Mouse (Mus musculus): Measurements from ENCODE around the gene Btrc. TPM values are rescaled to one million over a fixed set of nuclear protein-coding genes. Genes with fewer than 3 reads are reported as not detected.

Gene Btrc
- total and polyA plus RNA-seq, 2 experiments from 2014 or later: 21.9 to 28.5 TPM

DNA sequence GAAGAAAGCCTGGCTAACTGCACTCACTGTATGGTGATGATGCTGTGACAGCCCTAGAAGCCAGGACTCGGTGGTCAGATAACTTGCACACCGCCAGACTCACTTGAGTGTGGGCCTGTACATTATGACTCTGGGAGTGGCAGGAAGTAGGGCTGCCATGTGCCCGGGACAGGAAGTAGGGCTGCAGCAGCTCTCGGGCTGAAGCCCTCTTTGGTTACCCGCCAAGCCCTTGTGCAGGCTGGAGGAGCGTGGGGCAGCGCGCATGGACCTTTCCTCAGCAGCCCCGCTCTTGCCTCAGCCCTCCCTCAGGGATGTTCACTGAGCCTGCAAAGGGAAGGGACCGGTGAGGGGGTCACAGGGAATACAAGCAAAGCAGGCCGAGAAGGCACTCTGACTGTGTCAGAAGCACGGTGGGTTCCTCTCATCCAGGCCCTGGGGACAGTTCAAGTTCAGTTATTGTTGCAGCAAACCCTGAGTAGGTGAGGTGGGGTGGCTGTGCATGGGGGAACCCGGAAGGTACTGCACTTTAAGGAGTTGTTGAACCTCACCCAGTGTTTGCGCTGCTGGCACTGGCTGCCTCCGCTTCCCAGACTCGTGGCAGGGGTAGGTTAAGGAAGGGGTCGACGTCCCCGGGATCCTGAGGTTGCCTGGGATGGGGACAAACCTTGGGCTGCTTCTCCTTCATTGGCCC lies 211.6 kb downstream of the Btrc start:
- ATAC-seq (ENCODE audit: insufficient read depth, low read depth) (no peak), DNase-seq (ENCODE audit: low spot score) (no peak)
- H3K4me3 ChIP-seq (ENCODE audit: low read depth, low read length): no peak overlapping the region
- H3K4me2 ChIP-seq (ENCODE audit: low read depth, low read length): peak overlapping the region; percentile 25; the same call in 1 of the 2 replicates
- TF ChIP-seq EP300 (IDR thresholded peaks at IDR 0.05; ENCODE audit: low read depth): no peak
- no peak for TF ChIP-seq CTCF (IDR thresholded peaks at IDR 0.05; ENCODE audit: low read depth)
- H3K9me3 ChIP-seq (replicated peaks; ENCODE audit: control insufficient read depth, low read length): no peaks in the 10 kb centered on the region
- WGBS: 33% methylated on average over 19 of the region's 19 CpGs
- H3K36me3 ChIP-seq (replicated peaks; ENCODE audit: control insufficient read depth, insufficient read depth, low read length): peaks cover 32% of the 10 kb centered on the region
- 0 out of 2 replicates have a peak overlapping the region, but pooled peaks have one; percentile 13 for H3K27ac ChIP-seq (ENCODE audit: low read depth)
- no peak overlapping the region for H3K9ac ChIP-seq (replicated peaks; ENCODE audit: low read depth, low read length)
- no peaks in the 10 kb centered on the region for H3K27me3 ChIP-seq (ENCODE audit: control insufficient read depth, insufficient read depth, low read length)
- peaks cover 22% of the 10 kb centered on the region for H3K4me1 ChIP-seq (ENCODE audit: control insufficient read depth, insufficient read depth)

DNA sequence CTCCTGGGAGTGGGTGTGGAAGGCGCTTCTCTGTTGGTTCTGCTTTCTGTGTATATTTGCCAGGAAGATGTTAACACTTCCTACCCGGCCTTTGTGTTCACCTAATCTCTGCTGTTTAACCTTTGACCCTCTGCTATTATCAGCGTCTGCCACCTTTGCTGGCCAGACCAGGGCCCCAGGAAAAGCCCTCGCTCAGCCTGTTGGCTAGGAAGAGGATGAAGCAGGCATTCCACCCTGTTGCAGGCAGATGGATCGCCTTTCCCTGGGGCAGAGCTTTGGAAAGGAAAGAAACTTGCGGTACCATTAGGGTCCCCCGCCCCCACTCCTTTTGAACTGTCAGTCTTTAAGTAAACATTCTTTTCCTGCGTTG lies 212.1 kb downstream of the Btrc start:
- H3K27ac ChIP-seq (ENCODE audit: low read depth): 0 out of 2 replicates have a peak overlapping the region, but pooled peaks have one; percentile 13
- H3K4me1 ChIP-seq (ENCODE audit: control insufficient read depth, insufficient read depth): peaks cover 27% of the 10 kb centered on the region

DNA sequence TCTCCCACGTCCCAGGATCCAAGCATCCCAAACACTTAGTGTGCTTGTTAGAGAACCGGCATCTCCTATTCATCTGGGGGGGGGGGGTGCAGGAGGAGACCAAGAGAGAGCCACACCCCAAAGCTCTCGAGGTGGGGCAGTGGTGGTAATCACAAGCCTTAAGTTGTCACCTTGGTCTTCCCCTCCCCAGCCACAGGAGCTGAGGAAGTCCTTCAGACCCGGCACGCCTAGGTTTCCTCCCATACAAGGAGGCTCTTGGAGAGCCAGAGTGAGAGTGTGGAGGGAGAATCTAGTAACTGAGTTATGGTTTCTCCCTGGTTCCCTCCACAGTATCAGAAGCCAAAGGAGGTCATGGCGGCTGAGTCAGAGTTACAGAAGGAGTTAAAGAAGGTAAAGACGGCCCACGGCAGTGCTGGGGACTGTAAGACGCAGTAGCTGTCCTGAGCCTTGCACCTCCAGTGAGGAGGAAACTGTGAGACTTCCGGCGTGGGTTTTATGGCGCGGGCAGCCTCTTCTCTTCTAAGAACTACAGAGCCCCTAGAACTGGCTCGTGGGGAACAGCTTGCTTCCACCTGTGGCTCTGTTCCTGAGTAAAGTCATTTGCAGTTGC lies 213.7 kb downstream of the Btrc start:
- no peak overlapping the region for H3K27ac ChIP-seq (ENCODE audit: low read depth)

More for the DNA sequence above, 212.1 kb downstream of the Btrc start:
- H3K9ac ChIP-seq (replicated peaks; ENCODE audit: low read depth, low read length): no peak overlapping the region
- TF ChIP-seq CTCF (IDR thresholded peaks at IDR 0.05; ENCODE audit: low read depth) (no peak), EP300 (IDR thresholded peaks at IDR 0.05; ENCODE audit: low read depth) (no peak)
- ATAC-seq (ENCODE audit: insufficient read depth, low read depth): no peak
- 24% methylated on average over 8 of the region's 8 CpGs for WGBS
- H3K9me3 ChIP-seq (replicated peaks; ENCODE audit: control insufficient read depth, low read length): no peaks in the 10 kb centered on the region
- no peaks in the 10 kb centered on the region for H3K27me3 ChIP-seq (ENCODE audit: control insufficient read depth, insufficient read depth, low read length)
- no peak for DNase-seq (ENCODE audit: low spot score)
- peaks cover 32% of the 10 kb centered on the region for H3K36me3 ChIP-seq (replicated peaks; ENCODE audit: control insufficient read depth, insufficient read depth, low read length)
- H3K4me3 ChIP-seq (ENCODE audit: low read depth, low read length): no peak overlapping the region
- peak overlapping the region; percentile 25; the same call in 1 of the 2 replicates for H3K4me2 ChIP-seq (ENCODE audit: low read depth, low read length)

DNA sequence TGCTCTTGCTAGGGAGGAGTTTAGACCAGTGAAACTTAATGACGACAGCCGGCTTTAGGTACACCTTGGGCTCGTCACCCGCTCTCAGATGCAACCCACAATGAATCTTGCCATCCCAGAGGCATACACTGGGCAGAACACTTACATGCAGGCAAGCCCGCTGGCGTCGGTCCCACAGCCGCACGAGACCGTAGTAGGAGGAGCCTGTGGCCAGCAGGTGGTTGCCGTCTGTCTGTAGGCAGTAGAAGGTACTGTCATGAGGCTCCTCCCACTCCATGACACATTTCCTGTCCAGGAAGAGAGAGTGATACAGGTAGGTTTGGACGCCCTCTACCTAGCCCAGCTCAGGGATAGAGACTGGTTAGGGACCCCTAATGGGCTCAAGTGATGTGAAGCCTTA lies 215.4 kb downstream of the Btrc start:
- no peak for ATAC-seq (ENCODE audit: insufficient read depth, low read depth)
- no peaks in the 10 kb centered on the region for H3K9me3 ChIP-seq (replicated peaks; ENCODE audit: control insufficient read depth, low read length)
- no peak overlapping the region for H3K4me2 ChIP-seq (ENCODE audit: low read depth, low read length)
- peaks cover 23% of the 10 kb centered on the region for H3K36me3 ChIP-seq (replicated peaks; ENCODE audit: control insufficient read depth, insufficient read depth, low read length)
- no peak for DNase-seq (ENCODE audit: low spot score)
- TF ChIP-seq CTCF (IDR thresholded peaks at IDR 0.05; ENCODE audit: low read depth) (no peak), EP300 (IDR thresholded peaks at IDR 0.05; ENCODE audit: low read depth) (no peak)
- H3K27me3 ChIP-seq (ENCODE audit: control insufficient read depth, insufficient read depth, low read length): no peaks in the 10 kb centered on the region
- no peak overlapping the region for H3K9ac ChIP-seq (replicated peaks; ENCODE audit: low read depth, low read length)
- H3K4me1 ChIP-seq (ENCODE audit: control insufficient read depth, insufficient read depth): peaks cover 27% of the 10 kb centered on the region
- no peak overlapping the region for H3K4me3 ChIP-seq (ENCODE audit: low read depth, low read length)
- 0 out of 2 replicates have a peak overlapping the region, but pooled peaks have one; percentile 40 for H3K27ac ChIP-seq (ENCODE audit: low read depth)
- WGBS: 71% methylated on average over 12 of the region's 12 CpGs

More for the DNA sequence above, 213.7 kb downstream of the Btrc start:
- WGBS: 78% methylated on average over 14 of the region's 14 CpGs
- no peak for TF ChIP-seq EP300 (IDR thresholded peaks at IDR 0.05; ENCODE audit: low read depth)
- TF ChIP-seq CTCF (IDR thresholded peaks at IDR 0.05; ENCODE audit: low read depth): no peak
- DNase-seq (ENCODE audit: low spot score) (no peak), ATAC-seq (ENCODE audit: insufficient read depth, low read depth) (no peak)
- no peak overlapping the region for H3K4me2 ChIP-seq (ENCODE audit: low read depth, low read length)
- H3K4me3 ChIP-seq (ENCODE audit: low read depth, low read length): no peak overlapping the region
- no peak overlapping the region for H3K9ac ChIP-seq (replicated peaks; ENCODE audit: low read depth, low read length)
- H3K4me1 ChIP-seq (ENCODE audit: control insufficient read depth, insufficient read depth): peaks cover 27% of the 10 kb centered on the region
- H3K9me3 ChIP-seq (replicated peaks; ENCODE audit: control insufficient read depth, low read length): no peaks in the 10 kb centered on the region
- H3K36me3 ChIP-seq (replicated peaks; ENCODE audit: control insufficient read depth, insufficient read depth, low read length): peaks cover 25% of the 10 kb centered on the region
- no peaks in the 10 kb centered on the region for H3K27me3 ChIP-seq (ENCODE audit: control insufficient read depth, insufficient read depth, low read length)

DNA sequence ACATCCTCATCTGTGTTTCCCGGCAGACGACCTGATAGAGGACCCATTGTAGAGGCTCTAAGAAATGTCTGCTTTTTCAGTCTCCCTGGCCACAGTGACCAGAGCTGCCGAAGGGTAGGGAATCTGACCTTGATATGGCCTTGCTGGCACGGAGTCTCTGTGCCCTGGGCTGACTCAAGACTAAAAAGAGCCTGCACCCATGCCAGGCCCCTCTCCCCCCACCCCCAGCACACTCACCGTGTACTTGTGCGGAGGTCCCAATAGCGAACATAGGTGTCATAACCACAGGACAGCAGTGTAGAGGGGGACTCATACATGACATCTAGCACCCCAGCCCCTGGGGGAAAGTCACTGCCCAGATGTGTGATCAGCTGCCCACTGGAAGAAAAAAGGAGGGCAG lies 215.9 kb downstream of the Btrc start:
- Histone ChIP-seq H3K27me3 (ENCODE audit: control insufficient read depth, insufficient read depth, low read length) (no peaks in the 10 kb centered on the region), H3K27ac (ENCODE audit: low read depth) (peak overlapping the region; percentile 40; the same call in 1 of the 2 replicates), H3K9ac (replicated peaks; ENCODE audit: low read depth, low read length) (no peak overlapping the region; the same call in 1 of the 2 replicates), H3K4me2 (ENCODE audit: low read depth, low read length) (no peak overlapping the region), H3K36me3 (replicated peaks; ENCODE audit: control insufficient read depth, insufficient read depth, low read length) (peaks cover 25% of the 10 kb centered on the region), H3K4me1 (ENCODE audit: control insufficient read depth, insufficient read depth) (peaks cover 27% of the 10 kb centered on the region), H3K9me3 (replicated peaks; ENCODE audit: control insufficient read depth, low read length) (no peaks in the 10 kb centered on the region), H3K4me3 (ENCODE audit: low read depth, low read length) (no peak overlapping the region)
- DNase-seq (ENCODE audit: low spot score) (peak; percentile 39), ATAC-seq (ENCODE audit: insufficient read depth, low read depth) (peak; percentile 54)
- 51% methylated on average over 7 of the region's 7 CpGs for WGBS
- no peak for TF ChIP-seq CTCF (IDR thresholded peaks at IDR 0.05; ENCODE audit: low read depth)

Other genes starting within 250 kb of the Btrc start
- 0.34 and 1.3 TPM in 2 replicates for gene Tlx1, start 213.1 kb upstream of the Btrc start, total RNA-seq (2014; rRNA removed; ENCODE audit: low replicate concordance)
- gene Tlx1, start 213.1 kb upstream of the Btrc start, polyA plus RNA-seq (2015; fragmentation: Nextera tagmentation; extraction: Ambion mirVana): 0.31 and 0.33 TPM in 2 replicates
- gene Lbx1, start 127.9 kb upstream of the Btrc start, total RNA-seq (2014; rRNA removed; ENCODE audit: low replicate concordance): not detected in 2 replicates
- not detected in 2 replicates for gene Lbx1, start 127.9 kb upstream of the Btrc start, polyA plus RNA-seq (2015; fragmentation: Nextera tagmentation; extraction: Ambion mirVana)
- 12.7 and 16.1 TPM in 2 replicates for gene Poll, start 196.8 kb downstream of the Btrc start, total RNA-seq (2014; rRNA removed; ENCODE audit: low replicate concordance)
- gene Poll, start 196.8 kb downstream of the Btrc start, polyA plus RNA-seq (2015; fragmentation: Nextera tagmentation; extraction: Ambion mirVana): 9.3 and 11.0 TPM in 2 replicates
- gene Gm17018, start 196.9 kb downstream of the Btrc start, total RNA-seq (2014; rRNA removed; ENCODE audit: low replicate concordance): 7.3 and 33.1 TPM in 2 replicates
- gene Gm17018, start 196.9 kb downstream of the Btrc start, polyA plus RNA-seq (2015; fragmentation: Nextera tagmentation; extraction: Ambion mirVana): 31.0 and 32.4 TPM in 2 replicates